Mouse (Mus musculus) right cerebral cortex, adult 2 months (tissue): ENCODE results near the gene Dmp1.
A peak's percentile ranks its signal among the peaks of the same experiment; 100 is the strongest.

Experiments used
- DNase-seq, 2 experiments: peaks; one replicate each; pipeline ENCODE4 v3.0.0; 2021 to 2022; ENCODE audit warnings: low spot score in 2 of 2

Dmp1 gene

GRCm38 (mm10) chr5:104202351-104202750, at the start of gene Dmp1:
Gene Dmp1, plus strand, starts transcription at chr5:104202613.
- DNase-seq, result no peak

- DNase-seq, result no peak
These were observed 44.7 kb upstream of the Dmp1 start for GRCm38 (mm10) chr5:104157701-104158100.

GRCm38 (mm10) chr5:104158332-104159052, 43.9 kb upstream of the Dmp1 start:
- peak; percentile 46 to 59 for DNase-seq

- DNase-seq, result no peak
These were observed 41.8 kb upstream of the Dmp1 start for GRCm38 (mm10) chr5:104160581-104160980.

- DNase-seq, result no peak
These were observed 41.0 kb upstream of the Dmp1 start for GRCm38 (mm10) chr5:104161390-104161789.

- DNase-seq, result no peak
These were observed 38.9 kb upstream of the Dmp1 start for GRCm38 (mm10) chr5:104163536-104163935.

- no peak for DNase-seq
These were observed 32.0 kb upstream of the Dmp1 start, which contains the start of gene Dspp for GRCm38 (mm10) chr5:104170412-104170811. Gene Dspp, plus strand, starts transcription at chr5:104170712.

GRCm38 (mm10) chr5:104173094-104173493, 29.3 kb upstream of the Dmp1 start:
- peak; percentile 21 to 28 for DNase-seq

GRCm38 (mm10) chr5:104183743-104184142, 18.7 kb upstream of the Dmp1 start:
- no peak for DNase-seq

- DNase-seq, result no peak
These were observed 15.1 kb upstream of the Dmp1 start for GRCm38 (mm10) chr5:104187281-104187680.

- DNase-seq, result no peak
These were observed 7.3 kb upstream of the Dmp1 start for GRCm38 (mm10) chr5:104195086-104195485.

- DNase-seq, result no peak
These were observed 1.1 kb upstream of the Dmp1 start for GRCm38 (mm10) chr5:104201153-104201950.

- no peak for DNase-seq
These were observed 10.1 kb downstream of the Dmp1 start for GRCm38 (mm10) chr5:104212531-104212930.

GRCm38 (mm10) chr5:104218926-104219325, 16.5 kb downstream of the Dmp1 start:
- peak; percentile 30 to 56 for DNase-seq

- DNase-seq, result no peak
These were observed 21.9 kb downstream of the Dmp1 start for GRCm38 (mm10) chr5:104224299-104224698.

- no peak for DNase-seq
These were observed 22.3 kb downstream of the Dmp1 start for GRCm38 (mm10) chr5:104224750-104225149.

- no peak for DNase-seq
These were observed 26.1 kb downstream of the Dmp1 start for GRCm38 (mm10) chr5:104228497-104228896.

GRCm38 (mm10) chr5:104236741-104237140, 34.3 kb downstream of the Dmp1 start:
- DNase-seq, result no peak

GRCm38 (mm10) chr5:104239674-104240378, 37.4 kb downstream of the Dmp1 start:
- DNase-seq, result peak in 1 of 2 experiments; percentile 4

- DNase-seq, result no peak
These were observed 41.8 kb downstream of the Dmp1 start for GRCm38 (mm10) chr5:104244261-104244660.

- no peak for DNase-seq
These were observed 49.4 kb downstream of the Dmp1 start for GRCm38 (mm10) chr5:104251811-104252210.

- DNase-seq, result no peak
These were observed 54.2 kb downstream of the Dmp1 start for GRCm38 (mm10) chr5:104256585-104256984.
